Mouse (Mus musculus): ENCODE results near the gene Metrnl. TPM values are rescaled to one million over a fixed set of nuclear protein-coding genes. Genes with fewer than 3 reads are reported as not detected.

Metrnl gene
- polyA plus RNA-seq, 1 experiment from 2014 or later: 4.8 TPM

DNA sequence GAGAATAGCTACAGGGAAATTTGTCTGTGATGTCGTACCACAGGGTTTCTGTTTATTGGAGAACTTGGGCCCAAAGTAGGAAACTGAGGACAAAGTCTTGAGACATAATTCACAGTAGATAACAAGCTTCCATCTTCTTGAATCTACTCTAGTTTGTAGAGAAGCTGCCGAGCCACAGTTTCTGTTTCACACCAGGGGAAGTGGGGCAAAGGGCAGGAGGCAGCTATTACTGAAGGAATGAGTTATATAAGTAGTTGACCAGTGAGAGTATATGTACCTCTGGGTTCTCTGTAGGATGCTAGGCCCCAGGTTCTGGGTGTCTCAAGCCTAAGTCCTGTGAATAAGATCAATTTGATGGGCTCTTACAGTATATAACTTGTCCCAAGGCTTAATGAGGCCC lies 12.2 kb downstream of the Metrnl start:
- H3K9ac ChIP-seq: no peak overlapping the region
- H3K4me1 ChIP-seq: no peaks in the 10 kb centered on the region
- H3K9me3 ChIP-seq (replicated peaks): no peaks in the 10 kb centered on the region
- no peak overlapping the region for H3K4me3 ChIP-seq
- no peak overlapping the region for H3K27ac ChIP-seq
- H3K4me2 ChIP-seq: no peak overlapping the region
- H3K36me3 ChIP-seq: no peaks in the 10 kb centered on the region
- no peak for ATAC-seq
- peaks cover 12% of the 10 kb centered on the region; the same call in 1 of the 2 replicates for H3K27me3 ChIP-seq (replicated peaks)
- WGBS (ENCODE audit: insufficient replicate concordance): 67% methylated on average over 2 of the region's 2 CpGs

DNA sequence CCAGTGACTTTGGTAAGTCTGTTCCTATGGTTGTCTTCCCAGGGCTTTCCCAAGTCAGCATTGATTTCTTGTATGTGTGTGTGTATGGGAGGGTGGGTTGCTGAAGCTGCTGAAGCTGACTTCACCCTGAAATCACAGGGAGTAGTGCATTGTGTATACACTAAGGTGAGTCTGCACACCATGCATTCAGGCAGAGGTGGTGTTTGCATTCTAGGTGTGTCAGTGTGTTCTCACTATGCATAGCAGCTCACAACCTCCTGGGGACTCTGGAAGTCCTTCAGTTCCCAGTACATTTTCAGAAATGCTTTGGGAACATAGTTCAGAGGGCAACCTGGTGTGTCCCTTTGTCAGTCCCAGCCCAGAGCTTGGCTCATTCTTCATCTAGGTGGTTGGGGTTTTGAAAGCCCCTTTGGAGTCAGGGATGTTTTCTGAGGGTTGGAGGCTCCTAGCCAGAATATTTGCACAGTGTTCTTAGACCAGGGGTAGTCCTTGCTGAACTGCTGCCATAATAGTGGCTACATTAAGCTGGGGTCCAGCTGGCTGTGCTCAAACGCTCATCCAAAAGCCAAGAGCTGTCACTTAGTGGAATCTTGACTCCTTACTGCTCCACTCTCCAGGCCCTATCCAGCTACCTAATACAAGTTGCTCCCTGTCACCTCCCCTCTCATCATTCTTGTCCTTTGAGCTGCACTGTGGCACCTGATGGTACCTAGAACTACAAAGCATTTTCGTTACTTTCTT lies 13.6 kb downstream of the Metrnl start:
- H3K4me1 ChIP-seq: no peaks in the 10 kb centered on the region
- H3K4me3 ChIP-seq: no peak overlapping the region
- no peaks in the 10 kb centered on the region for H3K9me3 ChIP-seq (replicated peaks)
- no peak overlapping the region for H3K4me2 ChIP-seq
- peaks cover under 1% of the 10 kb centered on the region; the same call in 1 of the 2 replicates for H3K27me3 ChIP-seq (replicated peaks)
- WGBS (ENCODE audit: insufficient replicate concordance): 68% methylated on average over 2 of the region's 2 CpGs
- ATAC-seq: no peak
- H3K36me3 ChIP-seq: no peaks in the 10 kb centered on the region
- H3K27ac ChIP-seq: no peak overlapping the region
- H3K9ac ChIP-seq: no peak overlapping the region

DNA sequence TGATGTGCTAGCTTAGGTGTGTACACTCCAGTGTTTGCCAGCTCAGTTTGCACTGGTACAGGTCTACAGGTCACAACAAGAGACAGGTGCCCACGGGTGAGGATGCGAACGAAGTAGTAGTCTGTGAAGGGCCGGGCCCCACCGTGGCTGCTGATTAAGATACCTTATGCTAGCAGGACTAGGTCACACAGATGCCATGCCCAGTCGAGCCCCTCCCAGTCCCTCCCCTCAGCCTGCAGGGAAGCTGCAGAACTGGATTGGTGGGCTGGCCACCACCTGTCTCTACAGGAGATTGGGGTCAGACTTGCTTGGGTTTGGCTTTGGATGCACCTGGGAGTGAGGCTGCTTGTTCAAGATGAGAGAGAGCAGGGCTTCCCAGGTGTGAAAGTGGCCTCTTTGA lies 16.4 kb downstream of the Metrnl start:
- no peak overlapping the region for H3K4me3 ChIP-seq
- no peaks in the 10 kb centered on the region for H3K36me3 ChIP-seq
- H3K27me3 ChIP-seq (replicated peaks): no peaks in the 10 kb centered on the region
- H3K4me1 ChIP-seq: no peaks in the 10 kb centered on the region
- H3K9me3 ChIP-seq (replicated peaks): no peaks in the 10 kb centered on the region
- H3K4me2 ChIP-seq: no peak overlapping the region
- no peak overlapping the region for H3K9ac ChIP-seq
- 45% methylated on average over 6 of the region's 6 CpGs for WGBS (ENCODE audit: insufficient replicate concordance)
- no peak overlapping the region for H3K27ac ChIP-seq
- ATAC-seq: no peak

DNA sequence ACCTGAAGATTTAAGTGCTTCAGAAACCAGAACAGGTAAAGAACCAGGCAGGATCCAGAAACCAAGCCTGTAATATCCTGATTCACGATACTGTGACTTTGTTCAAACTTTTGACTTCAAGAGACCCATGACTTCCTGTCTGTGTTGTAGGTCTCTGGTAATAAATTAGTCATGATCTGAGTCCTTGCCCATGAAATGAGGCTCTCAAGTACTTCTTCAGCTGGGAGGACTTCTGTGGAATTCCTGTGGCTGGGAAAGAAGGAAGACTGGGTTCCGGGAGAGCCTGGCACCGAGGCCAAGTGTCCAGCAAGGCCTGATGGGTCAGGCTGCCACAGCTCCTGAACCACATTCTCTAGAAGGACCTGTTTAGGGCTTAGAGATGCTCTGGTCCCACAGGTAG lies 19.4 kb downstream of the Metrnl start:
- Histone ChIP-seq H3K9me3 (replicated peaks) (no peaks in the 10 kb centered on the region), H3K36me3 (no peaks in the 10 kb centered on the region), H3K27me3 (replicated peaks) (no peaks in the 10 kb centered on the region), H3K4me1 (no peaks in the 10 kb centered on the region), H3K9ac (no peak overlapping the region), H3K4me2 (no peak overlapping the region), H3K27ac (no peak overlapping the region), H3K4me3 (no peak overlapping the region)
- ATAC-seq: no peak
- 69% methylated on average over 3 of the region's 3 CpGs for WGBS (ENCODE audit: insufficient replicate concordance)

DNA sequence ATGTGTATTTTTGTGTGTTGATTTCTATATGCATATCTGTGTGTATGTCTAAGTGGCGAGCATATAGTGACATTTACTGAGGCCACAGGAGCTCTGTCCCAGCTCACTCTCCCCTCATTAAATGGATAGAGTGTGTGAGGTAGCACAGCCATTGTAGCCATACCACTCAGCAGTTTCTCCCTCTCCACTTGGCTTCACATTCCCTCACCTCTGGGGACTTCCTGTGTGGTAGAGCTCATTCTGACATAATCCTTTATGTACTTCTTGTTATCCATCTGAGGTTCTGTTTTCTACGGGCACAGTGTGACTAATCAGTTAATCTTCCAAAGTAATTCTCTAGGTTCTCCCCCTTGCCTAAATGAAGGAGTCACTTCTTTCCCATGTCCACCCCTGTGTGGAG lies 21.1 kb downstream of the Metrnl start:
- Histone ChIP-seq H3K9me3 (replicated peaks) (no peaks in the 10 kb centered on the region), H3K9ac (no peak overlapping the region), H3K4me2 (no peak overlapping the region), H3K27me3 (replicated peaks) (no peaks in the 10 kb centered on the region), H3K4me1 (no peaks in the 10 kb centered on the region), H3K4me3 (no peak overlapping the region), H3K36me3 (no peaks in the 10 kb centered on the region), H3K27ac (no peak overlapping the region)
- no peak for ATAC-seq
- WGBS (ENCODE audit: insufficient replicate concordance): 43% methylated on average over 2 of the region's 2 CpGs

DNA sequence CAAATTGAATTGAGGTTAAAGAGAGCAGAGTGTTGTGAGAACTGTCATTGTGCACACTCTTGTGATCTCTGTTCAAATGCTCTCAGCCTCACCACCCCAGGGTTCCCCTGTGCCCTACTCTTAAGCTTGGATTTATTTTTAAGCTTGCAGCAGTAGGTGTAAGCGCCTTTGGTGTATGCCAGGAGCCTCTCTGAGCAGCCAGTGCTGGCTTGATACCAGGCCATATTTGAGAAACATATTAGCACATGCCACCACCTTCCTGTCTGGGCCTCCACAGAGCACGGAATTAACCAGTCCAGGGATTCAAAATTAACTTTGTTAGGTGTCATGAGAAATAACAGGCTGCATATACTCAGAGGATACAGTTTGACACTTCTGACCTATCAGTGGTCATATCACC lies 25.3 kb downstream of the Metrnl start:
- 40% methylated on average over 2 of the region's 2 CpGs for WGBS (ENCODE audit: insufficient replicate concordance)
- H3K9me3 ChIP-seq (replicated peaks): no peaks in the 10 kb centered on the region
- no peaks in the 10 kb centered on the region for H3K36me3 ChIP-seq
- no peak overlapping the region for H3K4me2 ChIP-seq
- H3K4me1 ChIP-seq: no peaks in the 10 kb centered on the region
- H3K4me3 ChIP-seq: no peak overlapping the region
- H3K27ac ChIP-seq: no peak overlapping the region
- H3K9ac ChIP-seq: no peak overlapping the region
- no peak for ATAC-seq
- no peaks in the 10 kb centered on the region for H3K27me3 ChIP-seq (replicated peaks)

DNA sequence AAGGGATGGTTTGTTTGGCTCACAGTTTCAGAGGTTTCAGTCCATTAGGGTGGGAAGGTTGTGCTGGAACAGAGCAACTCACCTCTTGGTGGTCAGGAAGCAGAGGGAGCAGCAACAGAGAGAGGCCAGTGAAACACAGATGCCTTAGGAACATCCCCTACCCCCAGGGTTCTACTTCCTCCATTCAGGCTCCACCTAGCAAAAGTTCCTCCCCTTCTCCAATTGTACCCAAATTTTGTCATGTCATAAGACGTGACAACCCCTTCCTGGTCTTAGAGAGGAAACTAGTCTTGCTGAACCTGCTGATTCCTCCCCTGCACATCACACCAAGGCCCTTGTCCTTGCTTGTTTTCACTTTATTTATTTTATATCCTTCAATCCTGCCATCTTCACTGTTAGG lies 32.8 kb downstream of the Metrnl start:
- Histone ChIP-seq H3K4me3 (no peak overlapping the region), H3K36me3 (no peaks in the 10 kb centered on the region), H3K9me3 (replicated peaks) (no peaks in the 10 kb centered on the region), H3K4me2 (no peak overlapping the region), H3K27ac (no peak overlapping the region), H3K9ac (no peak overlapping the region), H3K4me1 (no peaks in the 10 kb centered on the region), H3K27me3 (replicated peaks) (no peaks in the 10 kb centered on the region)
- ATAC-seq: no peak
- 29% methylated on average over 1 of the region's 1 CpGs for WGBS (ENCODE audit: insufficient replicate concordance)

DNA sequence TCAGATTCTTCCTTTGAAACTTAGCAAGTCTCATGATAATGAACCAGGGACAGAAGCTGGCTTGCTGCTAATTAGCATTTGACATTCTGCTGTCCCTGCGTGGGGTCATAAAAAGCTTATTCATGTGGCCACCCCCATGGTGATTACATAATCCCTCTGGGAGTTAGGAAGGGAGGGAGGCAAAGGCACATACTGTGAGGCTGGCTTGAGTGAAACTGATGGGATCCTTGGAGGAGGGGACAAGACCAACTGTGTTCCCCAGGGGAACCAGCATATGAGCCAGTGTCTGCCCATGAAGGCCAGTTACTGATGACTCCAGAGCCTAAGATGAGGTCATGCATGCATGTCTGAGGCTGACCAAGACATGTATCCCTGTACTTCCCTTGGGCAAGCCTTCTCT lies 33.5 kb downstream of the Metrnl start:
- 23% methylated on average over 1 of the region's 1 CpGs for WGBS (ENCODE audit: insufficient replicate concordance)
- Histone ChIP-seq H3K27me3 (replicated peaks) (no peaks in the 10 kb centered on the region), H3K9ac (no peak overlapping the region), H3K9me3 (replicated peaks) (no peaks in the 10 kb centered on the region), H3K4me2 (no peak overlapping the region), H3K4me3 (no peak overlapping the region), H3K36me3 (no peaks in the 10 kb centered on the region), H3K4me1 (no peaks in the 10 kb centered on the region), H3K27ac (no peak overlapping the region)
- no peak for ATAC-seq

DNA sequence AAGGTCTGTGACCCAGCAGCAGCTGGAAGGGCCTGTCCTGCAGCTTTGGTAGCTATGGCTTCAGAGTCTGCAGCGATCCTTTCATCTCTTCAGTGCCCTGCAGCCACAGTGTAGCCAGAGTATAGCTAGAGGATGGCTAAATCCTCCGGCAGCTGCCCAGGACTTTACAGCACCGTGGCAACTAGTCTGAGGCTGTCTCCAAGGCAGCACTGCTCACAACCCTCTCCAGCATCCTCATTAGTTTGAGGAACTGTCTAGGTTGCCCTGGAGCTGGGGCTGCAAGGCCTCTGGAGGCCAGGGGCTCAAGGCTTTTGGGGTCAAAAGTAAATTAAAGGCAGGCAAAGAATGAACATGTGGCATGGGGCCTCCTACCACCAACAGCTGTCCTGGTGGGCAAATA lies 37.3 kb downstream of the Metrnl start:
- Histone ChIP-seq H3K9ac (no peak overlapping the region), H3K36me3 (no peaks in the 10 kb centered on the region), H3K27me3 (replicated peaks) (no peaks in the 10 kb centered on the region), H3K4me1 (no peaks in the 10 kb centered on the region), H3K9me3 (replicated peaks) (no peaks in the 10 kb centered on the region), H3K4me2 (no peak overlapping the region), H3K27ac (no peak overlapping the region), H3K4me3 (no peak overlapping the region)
- WGBS (ENCODE audit: insufficient replicate concordance): 71% methylated on average over 3 of the region's 3 CpGs
- no peak for ATAC-seq

DNA sequence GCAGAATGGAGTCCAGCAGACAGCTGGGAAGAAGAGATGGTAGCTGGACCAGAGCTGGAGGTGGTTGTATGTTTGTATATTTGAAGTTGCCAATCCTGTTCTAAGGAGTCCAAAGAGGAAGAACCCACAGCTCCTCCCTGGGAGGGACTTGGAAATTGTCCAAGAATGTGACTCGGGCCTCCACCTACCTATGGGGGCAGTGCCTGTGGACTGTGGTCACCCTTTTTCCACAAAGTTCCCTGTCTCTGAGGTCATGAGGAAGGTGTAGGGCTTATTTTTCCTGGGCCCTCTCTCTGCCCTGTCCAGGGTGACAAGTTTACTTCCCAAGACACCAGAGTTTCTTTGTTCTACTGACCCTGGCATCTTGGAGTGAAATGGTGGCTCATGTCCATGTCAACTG lies 39.6 kb downstream of the Metrnl start:
- WGBS (ENCODE audit: insufficient replicate concordance): 82% methylated on average over 1 of the region's 1 CpGs
- H3K27me3 ChIP-seq (replicated peaks): no peaks in the 10 kb centered on the region
- H3K9me3 ChIP-seq (replicated peaks): no peaks in the 10 kb centered on the region
- no peak overlapping the region for H3K4me3 ChIP-seq
- no peak overlapping the region for H3K9ac ChIP-seq
- no peak for ATAC-seq
- H3K27ac ChIP-seq: no peak overlapping the region
- no peaks in the 10 kb centered on the region for H3K36me3 ChIP-seq
- H3K4me2 ChIP-seq: no peak overlapping the region
- no peaks in the 10 kb centered on the region for H3K4me1 ChIP-seq

DNA sequence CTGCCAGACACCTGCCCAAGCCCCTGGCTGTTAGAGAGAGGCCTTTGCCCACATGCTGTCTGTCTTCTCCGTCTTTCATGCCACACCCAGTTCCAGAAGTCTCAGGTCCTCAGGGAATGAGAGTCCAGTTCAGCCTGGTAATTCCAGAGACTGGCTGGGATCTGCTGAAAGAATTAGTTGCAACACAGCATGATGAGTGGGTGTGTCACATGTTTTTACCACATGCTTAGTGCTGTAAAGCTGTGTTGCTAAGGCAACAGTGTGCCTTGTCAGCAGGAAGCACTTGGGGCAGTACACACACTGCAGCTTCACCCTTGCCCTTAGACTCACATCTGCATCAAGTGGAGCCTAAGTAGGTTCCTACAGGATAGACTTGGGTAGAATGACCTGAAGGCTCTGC lies 40.1 kb downstream of the Metrnl start:
- Histone ChIP-seq H3K27me3 (replicated peaks) (no peaks in the 10 kb centered on the region), H3K9ac (no peak overlapping the region), H3K9me3 (replicated peaks) (no peaks in the 10 kb centered on the region), H3K27ac (no peak overlapping the region), H3K4me3 (no peak overlapping the region), H3K4me2 (no peak overlapping the region), H3K36me3 (no peaks in the 10 kb centered on the region), H3K4me1 (no peaks in the 10 kb centered on the region)
- ATAC-seq: no peak
- WGBS (ENCODE audit: insufficient replicate concordance): 68% methylated on average over 1 of the region's 1 CpGs

DNA sequence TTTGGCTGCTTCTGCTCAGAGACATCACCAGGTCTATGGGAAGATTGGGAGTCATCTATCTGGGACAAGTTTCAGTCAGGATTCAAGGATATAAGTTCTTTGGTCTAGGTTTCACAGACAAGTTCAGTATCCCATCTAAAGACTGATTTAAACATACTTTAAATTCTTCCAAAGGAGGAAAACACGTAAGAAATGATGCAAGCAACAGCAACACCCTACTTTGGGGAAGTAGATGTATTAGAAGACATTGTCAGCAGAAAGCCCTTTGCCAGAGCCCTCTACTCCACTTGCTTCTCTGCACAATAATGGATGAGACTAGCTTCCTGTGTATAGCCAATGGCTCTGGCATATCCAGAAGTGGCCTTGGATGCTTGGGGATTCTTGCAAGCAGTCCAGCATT lies 41.8 kb downstream of the Metrnl start:
- 27% methylated on average over 1 of the region's 1 CpGs for WGBS (ENCODE audit: insufficient replicate concordance)

More for the DNA sequence above, 41.8 kb downstream of the Metrnl start:
- Histone ChIP-seq H3K4me2 (no peak overlapping the region), H3K9me3 (replicated peaks) (no peaks in the 10 kb centered on the region), H3K9ac (no peak overlapping the region), H3K4me1 (no peaks in the 10 kb centered on the region), H3K4me3 (no peak overlapping the region), H3K27ac (no peak overlapping the region), H3K36me3 (no peaks in the 10 kb centered on the region), H3K27me3 (replicated peaks) (no peaks in the 10 kb centered on the region)
- no peak for ATAC-seq

Measured in liver, embryonic 12.5 days (tissue).